In genomic region chr1:72725941-72726340, GRCm38 (mm10) we compare ENCODE assay signal across 45 mouse cellular contexts. TPM values are rescaled to one million over a fixed set of nuclear protein-coding genes. Genes with fewer than 3 reads are reported as not detected.
"Had no signal": no experiment of that assay in that cellular context is flagged by ENCODE, and none has a peak within 500 bp of the region (broad histone marks: within the 10 kb centered on the region; RNA-seq: fewer than 3 reads in every experiment).

No protein-coding gene starts in this region.

- H3K27me3 ChIP-seq: limb, embryonic 12.5 days; limb, embryonic 13.5 days; limb, embryonic 15.5 days; liver, embryonic 13.5 days; liver, embryonic 15.5 days; lung, embryonic 15.5 days; midbrain, embryonic 12.5 days; midbrain, embryonic 13.5 days; midbrain, embryonic 15.5 days; neural tube, embryonic 12.5 days; neural tube, embryonic 13.5 days had no signal

- H3K9me3 ChIP-seq: limb, embryonic 10.5 days; limb, embryonic 12.5 days; limb, embryonic 13.5 days; limb, embryonic 15.5 days; liver, embryonic 13.5 days; liver, embryonic 15.5 days; lung, embryonic 15.5 days; megakaryocyte, embryonic 14.5 days; midbrain, embryonic 10.5 days; midbrain, embryonic 12.5 days; midbrain, embryonic 13.5 days; midbrain, embryonic 15.5 days; neural tube, embryonic 12.5 days; neural tube, embryonic 13.5 days had no signal

- H3K9ac ChIP-seq: limb, embryonic 12.5 days; limb, embryonic 13.5 days; limb, embryonic 15.5 days; liver, embryonic 13.5 days; liver, embryonic 14.5 days; liver, embryonic 15.5 days; lung, embryonic 14.5 days; lung, embryonic 15.5 days; midbrain, embryonic 12.5 days; midbrain, embryonic 13.5 days; midbrain, embryonic 15.5 days; neural tube, embryonic 12.5 days; neural tube, embryonic 13.5 days had no signal

- H3K36me3 ChIP-seq: limb, embryonic 10.5 days; limb, embryonic 12.5 days; limb, embryonic 13.5 days; limb, embryonic 15.5 days; liver, embryonic 13.5 days; liver, embryonic 15.5 days; lung, embryonic 15.5 days; midbrain, embryonic 12.5 days; midbrain, embryonic 15.5 days; neural tube, embryonic 12.5 days had no signal

- H3K4me1 ChIP-seq: liver, embryonic 13.5 days; midbrain, embryonic 12.5 days; midbrain, embryonic 15.5 days had no signal

- DNase-seq: left cerebral cortex, postnatal 4 days; liver, embryonic 13.5 days; lung, adult 18-20 months; lung, adult 2 months; lung, embryonic 14.5 days; lung, postnatal 10 days; lung, postnatal 14 days; lung, postnatal 36 days; lung, postnatal 4 days; midbrain, embryonic 14.5 days had no signal

- ATAC-seq: lung, postnatal 0 days; midbrain, embryonic 13.5 days; midbrain, embryonic 15.5 days; midbrain, embryonic 16.5 days had no signal

- H3K4me2 ChIP-seq: limb, embryonic 12.5 days; limb, embryonic 13.5 days; limb, embryonic 15.5 days; liver, embryonic 13.5 days; liver, embryonic 15.5 days; lung, embryonic 14.5 days; lung, embryonic 15.5 days; midbrain, embryonic 11.5 days; midbrain, embryonic 12.5 days; midbrain, embryonic 13.5 days; midbrain, embryonic 15.5 days; neural tube, embryonic 12.5 days; neural tube, embryonic 13.5 days had no signal

- H3K27ac ChIP-seq: left cerebral cortex, adult 2 months; limb, embryonic 10.5 days; limb, embryonic 12.5 days; limb, embryonic 13.5 days; limb, embryonic 15.5 days; liver, embryonic 13.5 days; liver, embryonic 14.5 days; liver, embryonic 15.5 days; lung, embryonic 15.5 days; macrophage; midbrain, embryonic 10.5 days; midbrain, embryonic 12.5 days; midbrain, embryonic 13.5 days; midbrain, embryonic 15.5 days; neural tube, embryonic 12.5 days; neural tube, embryonic 13.5 days had no signal

- H3K4me3 ChIP-seq: left cerebral cortex, adult 2 months; limb, embryonic 10.5 days; limb, embryonic 12.5 days; limb, embryonic 13.5 days; limb, embryonic 15.5 days; liver, embryonic 13.5 days; liver, embryonic 15.5 days; lung, embryonic 15.5 days; megakaryocyte, embryonic 14.5 days; midbrain, embryonic 10.5 days; midbrain, embryonic 12.5 days; midbrain, embryonic 13.5 days; midbrain, embryonic 15.5 days; myocyte; neural tube, embryonic 12.5 days; neural tube, embryonic 13.5 days had no signal

RNA-seq across cellular contexts. Expression of gene Ankar, which starts 25.6 kb away (rescaled TPM):
- total RNA-seq: left cerebral cortex, adult 18-20 months; left cerebral cortex, adult 2 months; left cerebral cortex, adult 8-10 months; left cerebral cortex, postnatal 10 days; left cerebral cortex, postnatal 14 days; left cerebral cortex, postnatal 25 days; left cerebral cortex, postnatal 36 days; left cerebral cortex, postnatal 4 days; megakaryocyte progenitor cell, adult 5-6 weeks; megakaryocyte, adult 5-6 weeks; megakaryocyte-erythroid progenitor cell, adult 5-6 weeks; midbrain, postnatal 0 days; monocyte, adult 5-6 weeks had no signal
- polyA plus RNA-seq: limb, embryonic 10.5 days; limb, embryonic 11.5 days; limb, embryonic 12.5 days; limb, embryonic 13.5 days; limb, embryonic 14.5 days; limb, embryonic 15.5 days; liver, embryonic 13.5 days; liver, embryonic 14.5 days; liver, embryonic 15.5 days; lung, adult 2 months; lung, embryonic 14.5 days; lung, embryonic 15.5 days; lung, embryonic 16.5 days; lung, postnatal 0 days; macrophage; midbrain, embryonic 10.5 days; midbrain, embryonic 11.5 days; midbrain, embryonic 12.5 days; midbrain, embryonic 13.5 days; midbrain, embryonic 14.5 days; midbrain, embryonic 15.5 days; midbrain, embryonic 16.5 days; midbrain, postnatal 0 days; myocyte; neural tube, embryonic 11.5 days; neural tube, embryonic 12.5 days; neural tube, embryonic 13.5 days had no signal
